Comparison of ENCODE assay signal across 15 mouse cellular contexts in the genomic region with DNA sequence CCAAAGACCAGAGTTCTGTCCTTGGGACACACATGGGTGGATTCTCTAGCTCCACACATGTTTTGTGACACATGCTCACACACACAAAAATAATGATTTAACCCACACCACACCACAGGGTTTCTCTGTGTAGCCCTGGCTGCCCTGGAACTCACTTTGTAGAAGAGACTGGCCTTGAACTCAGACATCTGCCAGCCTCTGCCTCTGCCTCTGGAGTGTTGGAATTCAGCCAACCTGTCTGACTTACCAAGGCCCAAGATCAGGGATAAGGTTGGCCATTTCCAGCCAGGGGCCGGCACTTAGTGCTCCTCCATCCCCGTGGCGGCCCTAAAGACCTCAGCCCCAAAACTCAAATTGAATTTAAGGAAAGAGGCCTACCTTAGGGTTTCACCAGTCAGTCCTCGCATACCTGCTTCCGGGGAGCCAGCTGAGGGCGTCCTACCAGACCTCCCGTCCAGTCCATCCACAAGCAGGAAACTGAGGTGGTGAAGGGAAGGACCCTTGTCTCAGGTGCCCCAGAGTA. TPM values are rescaled to one million over a fixed set of nuclear protein-coding genes. Genes with fewer than 3 reads are reported as not detected.
DNase-seq lines count a peak whose midpoint lies in the region; ATAC-seq lines count a peak whose summit lies in the region.
"Had no signal": no experiment of that assay in that cellular context is flagged by ENCODE, and none has a peak within 500 bp of the region (broad histone marks: within the 10 kb centered on the region; RNA-seq: fewer than 3 reads in every experiment).

No protein-coding gene starts in this region.

- H3K9ac ChIP-seq in heart, embryonic 12.5 days = no peak overlapping the region
- H3K9ac ChIP-seq in liver, embryonic 13.5 days = no peak overlapping the region
- H3K9ac ChIP-seq in liver, embryonic 11.5 days (ENCODE audit: low read depth, low read length) = no peak overlapping the region
- no peak overlapping the region for H3K9ac ChIP-seq in limb, embryonic 13.5 days
- H3K9ac ChIP-seq: neural tube, embryonic 12.5 days had no signal

- H3K9me3 ChIP-seq in heart, embryonic 10.5 days = no peaks in the 10 kb centered on the region
- H3K9me3 ChIP-seq in heart, embryonic 12.5 days (replicated peaks) = no peaks in the 10 kb centered on the region
- no peaks in the 10 kb centered on the region for H3K9me3 ChIP-seq in liver, embryonic 13.5 days (replicated peaks)
- H3K9me3 ChIP-seq in liver, embryonic 11.5 days (ENCODE audit: control insufficient read depth, low read length) = no peaks in the 10 kb centered on the region
- H3K9me3 ChIP-seq in limb, embryonic 13.5 days = no peaks in the 10 kb centered on the region
- H3K9me3 ChIP-seq: neural tube, embryonic 12.5 days had no signal

- no peak overlapping the region for H3K4me3 ChIP-seq in heart, embryonic 10.5 days
- H3K4me3 ChIP-seq in heart, embryonic 12.5 days = no peak overlapping the region
- no peak overlapping the region for H3K4me3 ChIP-seq in liver, embryonic 13.5 days (replicated peaks)
- no peak overlapping the region for H3K4me3 ChIP-seq in liver, embryonic 11.5 days (ENCODE audit: low read depth, low read length)
- H3K4me3 ChIP-seq in limb, embryonic 13.5 days = no peak overlapping the region
- H3K4me3 ChIP-seq: neural tube, embryonic 12.5 days had no signal

- peaks cover 49% of the 10 kb centered on the region for H3K4me1 ChIP-seq in heart, embryonic 10.5 days
- H3K4me1 ChIP-seq in heart, embryonic 12.5 days (replicated peaks) = peaks cover 39% of the 10 kb centered on the region
- peaks cover 73% of the 10 kb centered on the region for H3K4me1 ChIP-seq in liver, embryonic 13.5 days (replicated peaks)
- H3K4me1 ChIP-seq in liver, embryonic 11.5 days (replicated peaks; ENCODE audit: control insufficient read depth, insufficient read depth, low read length) = peaks cover 43% of the 10 kb centered on the region
- peaks cover 48% of the 10 kb centered on the region for H3K4me1 ChIP-seq in limb, embryonic 13.5 days

- peak; percentile 73 for DNase-seq in adrenal gland, adult 2 months
- no peak for DNase-seq in adrenal gland, adult 8-10 months
- no peak for DNase-seq in heart, embryonic 10.5 days (ENCODE audit: low spot score)
- DNase-seq in liver, embryonic 13.5 days = no peak
- no peak for DNase-seq in liver, embryonic 11.5 days (ENCODE audit: low spot score)
- no peak for DNase-seq in frontal cortex, postnatal 25 days (ENCODE audit: low spot score in 2 of 2)
- DNase-seq: cerebellum, postnatal 10 days; gastrocnemius, postnatal 25 days; lung, postnatal 10 days; right cerebral cortex, postnatal 14 days had no signal

- no peak for ATAC-seq in heart, embryonic 12.5 days (ENCODE audit: insufficient number of reproducible peaks, low FRiP score)
- no peak for ATAC-seq in liver, embryonic 13.5 days (ENCODE audit: low read depth)
- ATAC-seq in liver, embryonic 11.5 days (replicated peaks; ENCODE audit: low FRiP score) = no peak
- ATAC-seq in limb, embryonic 13.5 days (ENCODE audit: low FRiP score, low read depth) = no peak
- ATAC-seq: hindbrain, embryonic 16.5 days had no signal

- H3K27ac ChIP-seq in heart, embryonic 10.5 days = peak overlapping the region; percentile 92; the same call in 1 of the 2 replicates
- H3K27ac ChIP-seq in heart, embryonic 12.5 days (ENCODE audit: poor library complexity, severe bottlenecking) = no peak overlapping the region
- peak overlapping the region; percentile 92 for H3K27ac ChIP-seq in liver, embryonic 13.5 days
- H3K27ac ChIP-seq in liver, embryonic 11.5 days (ENCODE audit: low read depth, low read length) = no peak overlapping the region
- H3K27ac ChIP-seq in limb, embryonic 13.5 days = peak overlapping the region; percentile 55; the same call in 1 of the 2 replicates
- H3K27ac ChIP-seq: neural tube, embryonic 12.5 days had no signal

- H3K4me2 ChIP-seq in heart, embryonic 12.5 days = no peak overlapping the region
- H3K4me2 ChIP-seq in liver, embryonic 13.5 days = no peak overlapping the region
- no peak overlapping the region for H3K4me2 ChIP-seq in liver, embryonic 11.5 days
- no peak overlapping the region for H3K4me2 ChIP-seq in limb, embryonic 13.5 days (replicated peaks)
- H3K4me2 ChIP-seq: neural tube, embryonic 12.5 days had no signal

- WGBS in heart, embryonic 10.5 days = 79% methylated on average over 7 of the region's 7 CpGs
- 82% methylated on average over 7 of the region's 7 CpGs for WGBS in heart, embryonic 12.5 days
- WGBS in liver, embryonic 13.5 days (ENCODE audit: insufficient replicate concordance) = 86% methylated on average over 7 of the region's 7 CpGs
- 81% methylated on average over 7 of the region's 7 CpGs for WGBS in liver, embryonic 11.5 days
- WGBS in limb, embryonic 13.5 days = 79% methylated on average over 7 of the region's 7 CpGs

- H3K36me3 ChIP-seq in heart, embryonic 10.5 days = peaks cover 4% of the 10 kb centered on the region
- peaks cover 2% of the 10 kb centered on the region for H3K36me3 ChIP-seq in heart, embryonic 12.5 days
- H3K36me3 ChIP-seq in liver, embryonic 13.5 days = peaks cover 6% of the 10 kb centered on the region
- no peaks in the 10 kb centered on the region for H3K36me3 ChIP-seq in liver, embryonic 11.5 days (ENCODE audit: control insufficient read depth, insufficient read depth, low read length)
- H3K36me3 ChIP-seq in limb, embryonic 13.5 days = peaks cover 5% of the 10 kb centered on the region

- no peaks in the 10 kb centered on the region for H3K27me3 ChIP-seq in heart, embryonic 10.5 days (ENCODE audit: insufficient read depth, poor library complexity, severe bottlenecking)
- H3K27me3 ChIP-seq in heart, embryonic 12.5 days (replicated peaks) = no peaks in the 10 kb centered on the region
- no peaks in the 10 kb centered on the region for H3K27me3 ChIP-seq in liver, embryonic 13.5 days
- no peaks in the 10 kb centered on the region for H3K27me3 ChIP-seq in liver, embryonic 11.5 days (replicated peaks; ENCODE audit: control insufficient read depth, insufficient read depth, low read length)
- H3K27me3 ChIP-seq in limb, embryonic 13.5 days = no peaks in the 10 kb centered on the region

RNA-seq across cellular contexts. Expression of gene Ctdsp1, which starts 2.9 kb away (rescaled TPM):
- 100 to 1,000 TPM; 169 to 172 TPM for total RNA-seq in adrenal gland, adult 2 months (2021)
- 195 and 226 TPM in 2 replicates for polyA plus RNA-seq in adrenal gland, adult 2 months (2012; rRNA removed)
- 100 to 1,000 TPM; 141 to 175 (median 160) TPM for total RNA-seq in adrenal gland, adult 8-10 months (2022)
- polyA plus RNA-seq in heart, embryonic 10.5 days (2016; fragmentation: Nextera tagmentation; extraction: Ambion mirVana) = 55.9 and 69.2 TPM in 2 replicates
- polyA plus RNA-seq in heart, embryonic 12.5 days (2016; fragmentation: Nextera tagmentation; extraction: Ambion mirVana) = 54.5 and 55.9 TPM in 2 replicates
- polyA plus RNA-seq in liver, embryonic 13.5 days (2015; fragmentation: Nextera tagmentation; extraction: Ambion mirVana) = 33.1 and 35.6 TPM in 2 replicates
- polyA plus RNA-seq in liver, embryonic 11.5 days (2014; fragmentation: Nextera tagmentation; extraction: Ambion mirVana) = 65.2 and 71.1 TPM in 2 replicates
- 87.5 and 90.9 TPM in 2 replicates for polyA plus RNA-seq in limb, embryonic 13.5 days (2015; fragmentation: Nextera tagmentation; extraction: Ambion mirVana)

RNA-seq across cellular contexts. Expression of gene Slc11a1, which starts 13.5 kb away (rescaled TPM):
- 10 to 100 TPM; 13.1 to 16.3 TPM for total RNA-seq in adrenal gland, adult 2 months (2021)
- 39.4 and 50.7 TPM in 2 replicates for polyA plus RNA-seq in adrenal gland, adult 2 months (2012; rRNA removed)
- total RNA-seq in adrenal gland, adult 8-10 months (2022) = 10 to 100 TPM; 12.9 to 29.1 (median 19.7) TPM
- 1.1 and 1.6 TPM in 2 replicates for polyA plus RNA-seq in heart, embryonic 10.5 days (2016; fragmentation: Nextera tagmentation; extraction: Ambion mirVana)
- 1.3 and 1.5 TPM in 2 replicates for polyA plus RNA-seq in heart, embryonic 12.5 days (2016; fragmentation: Nextera tagmentation; extraction: Ambion mirVana)
- 9.6 and 10.0 TPM in 2 replicates for polyA plus RNA-seq in liver, embryonic 13.5 days (2015; fragmentation: Nextera tagmentation; extraction: Ambion mirVana)
- polyA plus RNA-seq in liver, embryonic 11.5 days (2014; fragmentation: Nextera tagmentation; extraction: Ambion mirVana) = 10.0 and 10.4 TPM in 2 replicates
- 2.4 and 2.9 TPM in 2 replicates for polyA plus RNA-seq in limb, embryonic 13.5 days (2015; fragmentation: Nextera tagmentation; extraction: Ambion mirVana)

RNA-seq across cellular contexts. Expression of gene Vil1, which starts 20.7 kb away (rescaled TPM):
- 1 to 10 TPM in 1 of 2 experiments, under 1 TPM in 1; 0.95 to 1.1 TPM for total RNA-seq in adrenal gland, adult 2 months (2021)
- 0.13 and 0.20 TPM in 2 replicates for polyA plus RNA-seq in adrenal gland, adult 2 months (2012; rRNA removed)
- 1 to 10 TPM in 3 of 4 experiments, under 1 TPM in 1; 0.96 to 4.1 (median 2.6) TPM for total RNA-seq in adrenal gland, adult 8-10 months (2022)
- polyA plus RNA-seq in heart, embryonic 10.5 days (2016; fragmentation: Nextera tagmentation; extraction: Ambion mirVana) = 0.94 and 1.1 TPM in 2 replicates
- 0.27 and 0.28 TPM in 2 replicates for polyA plus RNA-seq in heart, embryonic 12.5 days (2016; fragmentation: Nextera tagmentation; extraction: Ambion mirVana)
- polyA plus RNA-seq in liver, embryonic 13.5 days (2015; fragmentation: Nextera tagmentation; extraction: Ambion mirVana) = 0.62 and 0.90 TPM in 2 replicates
- polyA plus RNA-seq in liver, embryonic 11.5 days (2014; fragmentation: Nextera tagmentation; extraction: Ambion mirVana) = 0.88 and 0.94 TPM in 2 replicates
- polyA plus RNA-seq in limb, embryonic 13.5 days (2015; fragmentation: Nextera tagmentation; extraction: Ambion mirVana) = 0.17 and 0.20 TPM in 2 replicates
- total RNA-seq: megakaryocyte-erythroid progenitor cell, adult 5-6 weeks had no signal

RNA-seq across cellular contexts. Expression of gene Catip, which starts 26.6 kb away (rescaled TPM):
- under 1 TPM; 0.29 to 0.69 TPM for total RNA-seq in adrenal gland, adult 2 months (2021)
- polyA plus RNA-seq in adrenal gland, adult 2 months (2012; rRNA removed) = 0.24 and 0.51 TPM in 2 replicates
- 1 to 10 TPM in 2 of 4 experiments, under 1 TPM in 2; 0.21 to 1.4 (median 0.81) TPM for total RNA-seq in adrenal gland, adult 8-10 months (2022)
- polyA plus RNA-seq in heart, embryonic 10.5 days (2016; fragmentation: Nextera tagmentation; extraction: Ambion mirVana) = 0.20 and 0.28 TPM in 2 replicates
- 0.46 TPM in 2 replicates for polyA plus RNA-seq in heart, embryonic 12.5 days (2016; fragmentation: Nextera tagmentation; extraction: Ambion mirVana)
- 0.08 and 0.13 TPM in 2 replicates for polyA plus RNA-seq in liver, embryonic 13.5 days (2015; fragmentation: Nextera tagmentation; extraction: Ambion mirVana)
- 0.21 TPM in 1 of 2 replicates, not detected in the other for polyA plus RNA-seq in liver, embryonic 11.5 days (2014; fragmentation: Nextera tagmentation; extraction: Ambion mirVana)
- polyA plus RNA-seq in limb, embryonic 13.5 days (2015; fragmentation: Nextera tagmentation; extraction: Ambion mirVana) = 1.2 and 1.5 TPM in 2 replicates
- total RNA-seq: gastrocnemius, postnatal 25 days; megakaryocyte-erythroid progenitor cell, adult 5-6 weeks had no signal

Comparison
In these comparisons a context has a peak if more than half of its experiments do, and no peak if none do; other contexts are left out.
1. H3K27ac ChIP-seq: peak in heart, embryonic 10.5 days (single experiment), liver, embryonic 13.5 days (single experiment) and limb, embryonic 13.5 days (single experiment); none in heart, embryonic 12.5 days (single experiment) and liver, embryonic 11.5 days (single experiment).